Mouse (Mus musculus) brain, embryonic 14.5 days (tissue): ENCODE data around the gene Lyst.

Source experiments
- CTCF ChIP-seq: fragments of 200-500 bp; IDR thresholded peaks from 2 replicates; pipeline ENCODE4 v1.5.1; 2012; ENCODE audit warnings: inconsistent platforms, mild to moderate bottlenecking, moderate library complexity, borderline replicate concordance; ENCODE audit not compliant: insufficient read depth, insufficient read length; ENCODE audit errors: extremely low read depth
- POLR2A ChIP-seq: fragments of 200-500 bp; IDR thresholded peaks from 2 replicates; pipeline ENCODE4 v1.6.1; 2012; ENCODE audit warnings: mild to moderate bottlenecking, inconsistent platforms, borderline replicate concordance; ENCODE audit not compliant: poor library complexity, insufficient read depth, insufficient read length, severe bottlenecking; ENCODE audit errors: extremely low read depth

DNA sequence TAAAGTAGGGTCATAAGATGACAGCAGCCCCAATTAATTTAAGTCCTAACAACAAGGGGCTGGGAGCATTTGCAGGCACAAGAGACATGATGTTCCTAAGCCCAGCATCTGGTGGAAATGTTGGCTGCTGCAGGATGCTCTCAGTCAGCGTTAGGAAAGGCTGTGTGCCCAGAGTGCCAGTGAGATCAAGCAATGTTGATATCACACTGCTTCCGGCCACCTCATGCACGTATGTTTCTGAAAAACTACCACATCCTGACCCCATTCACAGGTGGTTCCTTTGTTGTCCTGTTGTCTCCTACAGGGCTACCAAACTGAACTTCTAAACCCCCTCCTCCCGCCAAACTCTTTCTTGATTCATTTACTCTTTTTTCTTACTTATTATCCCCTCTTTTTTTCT is 25.7 kb upstream of the Lyst start:
- no peak for TF ChIP-seq CTCF
- no peak for TF ChIP-seq POLR2A
